In the genomic region with DNA sequence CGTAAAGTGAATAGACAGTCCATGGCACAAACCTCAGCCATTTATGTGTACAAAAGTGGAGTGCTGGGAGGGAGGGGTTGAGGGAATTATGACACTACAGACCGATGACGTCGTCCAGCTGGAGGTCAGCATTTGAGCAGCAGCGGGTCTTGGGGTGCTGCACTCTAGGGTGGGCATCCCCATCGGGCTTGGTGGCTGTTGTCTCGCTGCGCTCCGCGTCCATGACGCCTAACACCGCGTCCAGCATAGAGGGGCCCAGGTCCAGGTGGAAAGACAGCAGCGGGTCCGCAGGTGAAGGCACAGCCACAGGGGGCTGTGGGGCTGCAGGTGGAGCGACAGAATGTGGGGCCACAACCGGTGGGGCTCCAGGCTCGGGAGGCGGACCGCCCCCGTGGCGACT, we compare ENCODE assay signal across 9 mouse cellular contexts. TPM values are rescaled to one million over a fixed set of nuclear protein-coding genes. Genes with fewer than 3 reads are reported as not detected.
DNase-seq lines count a peak whose midpoint lies in the region; ATAC-seq and TF ChIP-seq lines count a peak whose summit lies in the region.
"Had no signal": no experiment of that assay in that cellular context is flagged by ENCODE, and none has a peak within 500 bp of the region (broad histone marks: within the 10 kb centered on the region; RNA-seq: fewer than 3 reads in every experiment).

No protein-coding gene starts in this region.

- DNase-seq in heart, postnatal 36 days = no peak
- DNase-seq in CH12.LX (ENCODE audit: extremely low read depth) = no peak
- no peak for DNase-seq in spleen, postnatal 14 days (ENCODE audit: low spot score in 2 of 2)
- DNase-seq in urinary bladder, adult 18-20 months (ENCODE audit: low spot score in 2 of 2) = no peak
- DNase-seq in lung, adult 2 months = no peak

- TF ChIP-seq POLR2A in CH12.LX (IDR thresholded peaks at IDR 0.05; ENCODE audit: low read depth, low read length) = no peak
- no peak for TF ChIP-seq POLR2A in lung, adult 2 months (IDR thresholded peaks at IDR 0.05; ENCODE audit: borderline replicate concordance, extremely low read depth, low read depth, low read length)

- peaks cover 11% of the 10 kb centered on the region; the same call in 1 of the 2 replicates for H3K27me3 ChIP-seq in heart, embryonic 11.5 days (ENCODE audit: control insufficient read depth, insufficient read depth, low read length)
- H3K27me3 ChIP-seq in CH12.LX (replicated peaks) = no peaks in the 10 kb centered on the region
- H3K27me3 ChIP-seq in embryonic facial prominence, embryonic 15.5 days = no peaks in the 10 kb centered on the region
- peaks cover 20% of the 10 kb centered on the region for H3K27me3 ChIP-seq in liver, embryonic 12.5 days (replicated peaks)
- H3K27me3 ChIP-seq: Patski had no signal

- H3K36me3 ChIP-seq in heart, embryonic 11.5 days (ENCODE audit: control insufficient read depth, insufficient read depth, low read length) = peaks cover 11% of the 10 kb centered on the region; the same call in 1 of the 2 replicates
- peaks cover 19 to 23% of the 10 kb centered on the region in 2 experiments for H3K36me3 ChIP-seq in CH12.LX (replicated peaks in 1 of 2; ENCODE audit: control insufficient read depth in 1 of 2, insufficient read depth in 1 of 2, low read length in 1 of 2)
- peaks cover 13% of the 10 kb centered on the region for H3K36me3 ChIP-seq in embryonic facial prominence, embryonic 15.5 days
- peaks cover 22% of the 10 kb centered on the region for H3K36me3 ChIP-seq in liver, embryonic 12.5 days

- H3K4me3 ChIP-seq in heart, embryonic 11.5 days (ENCODE audit: low read depth, low read length) = peak overlapping the region; percentile 24; the same call in 1 of the 2 replicates
- no peak overlapping the region for H3K4me3 ChIP-seq in CH12.LX (replicated peaks in 1 of 3; ENCODE audit: low read depth in 2 of 3, low read length in 2 of 3, poor library complexity in 1 of 3)
- no peak overlapping the region for H3K4me3 ChIP-seq in embryonic facial prominence, embryonic 15.5 days (replicated peaks)
- peak overlapping the region; percentile 86 for H3K4me3 ChIP-seq in liver, embryonic 12.5 days
- H3K4me3 ChIP-seq in lung, adult 2 months (replicated peaks; ENCODE audit: extremely low read depth, low read depth, low read length) = no peak overlapping the region

- no peak for TF ChIP-seq EP300 in CH12.LX (IDR thresholded peaks at IDR 0.05; ENCODE audit: low read length)

- no peak for ATAC-seq in heart, embryonic 11.5 days (replicated peaks; ENCODE audit: insufficient number of reproducible peaks, low FRiP score, low TSS enrichment)
- no peak for ATAC-seq in embryonic facial prominence, embryonic 15.5 days (ENCODE audit: insufficient number of reproducible peaks, low FRiP score, low TSS enrichment, low read depth)
- ATAC-seq in liver, embryonic 12.5 days = no peak
- ATAC-seq: Patski had no signal

- intact Hi-C loops in heart, postnatal 36 days (cut with DNase I) = loop anchor here (5.0 kb wide), 2 partner anchors 454 to 641 kb away; a partner anchor contains a TSS

- no peak overlapping the region for H3K9ac ChIP-seq in heart, embryonic 11.5 days (ENCODE audit: low read depth, low read length)
- no peak overlapping the region for H3K9ac ChIP-seq in CH12.LX (ENCODE audit: insufficient read depth, low read depth)
- H3K9ac ChIP-seq in embryonic facial prominence, embryonic 15.5 days = no peak overlapping the region
- no peak overlapping the region for H3K9ac ChIP-seq in liver, embryonic 12.5 days

- dilution Hi-C loops in CH12.LX (cut with MboI; ENCODE audit: extremely low pct_ligation_motif_present, extremely low pct_unique_long_range_greater_than_20kb, low sequenced_read_pairs) = no loop called here

- H3K27ac ChIP-seq in heart, embryonic 11.5 days (ENCODE audit: low read depth, low read length) = no peak overlapping the region
- H3K27ac ChIP-seq in CH12.LX (ENCODE audit: insufficient read depth, low read depth) = no peak overlapping the region
- H3K27ac ChIP-seq in embryonic facial prominence, embryonic 15.5 days (replicated peaks) = no peak overlapping the region
- no peak overlapping the region for H3K27ac ChIP-seq in liver, embryonic 12.5 days

- H3K4me2 ChIP-seq in heart, embryonic 11.5 days = peak overlapping the region; percentile 80
- peak overlapping the region; percentile 99; the same call in 1 of the 2 replicates for H3K4me2 ChIP-seq in CH12.LX (ENCODE audit: insufficient read depth, low read depth, poor library complexity, severe bottlenecking)
- H3K4me2 ChIP-seq in embryonic facial prominence, embryonic 15.5 days (replicated peaks) = 0 out of 2 replicates have a peak overlapping the region, but pooled peaks have one; percentile 8
- peak overlapping the region; percentile 93 for H3K4me2 ChIP-seq in liver, embryonic 12.5 days

- no peaks in the 10 kb centered on the region for H3K9me3 ChIP-seq in heart, embryonic 11.5 days (replicated peaks; ENCODE audit: control insufficient read depth, low read length)
- no peaks in the 10 kb centered on the region for H3K9me3 ChIP-seq in CH12.LX (replicated peaks; ENCODE audit: low read length)
- H3K9me3 ChIP-seq in embryonic facial prominence, embryonic 15.5 days (replicated peaks) = no peaks in the 10 kb centered on the region
- no peaks in the 10 kb centered on the region for H3K9me3 ChIP-seq in liver, embryonic 12.5 days (replicated peaks)

- no peak for TF ChIP-seq CTCF in CH12.LX (conservative IDR thresholded peaks at IDR 0.05 in 1 of 2, IDR thresholded peaks at IDR 0.05 in 1 of 2; ENCODE audit: low read depth in 2 of 2, low read length in 2 of 2)
- no peak for TF ChIP-seq CTCF in lung, adult 2 months (IDR thresholded peaks at IDR 0.05; ENCODE audit: insufficient read depth, low read length)

- TF ChIP-seq RAD21 in CH12.LX (IDR thresholded peaks at IDR 0.05; ENCODE audit: low read depth, low read length) = no peak

- H3K79me2 ChIP-seq in CH12.LX (replicated peaks; ENCODE audit: control insufficient read depth, extremely low read depth, insufficient read depth, poor library complexity, severe bottlenecking) = peaks cover 2% of the 10 kb centered on the region; the same call in 1 of the 2 replicates

- H3K4me1 ChIP-seq in heart, embryonic 11.5 days (ENCODE audit: control insufficient read depth, insufficient read depth, low read length) = peaks cover 14% of the 10 kb centered on the region; the same call in 1 of the 2 replicates
- H3K4me1 ChIP-seq in CH12.LX (ENCODE audit: control insufficient read depth in 1 of 2, insufficient read depth in 2 of 2) = peaks cover 15 to 36% of the 10 kb centered on the region in 2 experiments
- peaks cover 41% of the 10 kb centered on the region for H3K4me1 ChIP-seq in embryonic facial prominence, embryonic 15.5 days
- H3K4me1 ChIP-seq in liver, embryonic 12.5 days = peaks cover 53% of the 10 kb centered on the region
- H3K4me1 ChIP-seq in lung, adult 2 months (ENCODE audit: control insufficient read depth, insufficient read depth, low read length) = peaks cover 9% of the 10 kb centered on the region

- in situ Hi-C loops in CH12.LX (cut with MboI; ENCODE audit: low pct_ligation_motif_present, low pct_unique_long_range_greater_than_20kb, low sequenced_read_pairs) = no loop called here

- 21% methylated on average over 22 of the region's 22 CpGs for WGBS in heart, embryonic 11.5 days (ENCODE audit: insufficient replicate concordance)
- 35% methylated on average over 22 of the region's 22 CpGs for WGBS in embryonic facial prominence, embryonic 15.5 days
- WGBS in liver, embryonic 12.5 days (ENCODE audit: insufficient replicate concordance) = 40% methylated on average over 22 of the region's 22 CpGs
- 36% methylated on average over 22 of the region's 22 CpGs for WGBS in lung, adult 2 months

TF ChIP-seq in CH12.LX, 34 proteins besides CTCF, POLR2A, EP300 and RAD21 (continues in another document):
- no peak for TF ChIP-seq SMC3 (IDR thresholded peaks at IDR 0.05; ENCODE audit: low read depth, low read length)

RNA-seq across cellular contexts. Expression of a gene that starts 1.1 kb away (rescaled TPM):
- polyA plus RNA-seq in heart, embryonic 11.5 days (2014; fragmentation: Nextera tagmentation; extraction: Ambion mirVana) = 1.4 TPM in 2 replicates
- total RNA-seq in heart, postnatal 36 days (2021) = 1 to 10 TPM; 2.4 to 3.6 TPM
- total RNA-seq in CH12.LX (2012; rRNA removed) (1.2 and 1.8 TPM in 2 replicates), CH12.LX (2014; rRNA removed) (0.70 and 1.2 TPM in 2 replicates)
- polyA plus RNA-seq in CH12.LX (2012; ENCODE audit: insufficient read length, low read depth) = 1.1 and 1.3 TPM in 2 replicates
- polyA plus RNA-seq in embryonic facial prominence, embryonic 15.5 days (2015; fragmentation: Nextera tagmentation; extraction: Ambion mirVana) = 5.8 and 6.1 TPM in 2 replicates
- polyA plus RNA-seq in liver, embryonic 12.5 days (2016; fragmentation: Nextera tagmentation; extraction: Ambion mirVana) = 1.2 and 1.5 TPM in 2 replicates
- polyA plus RNA-seq in lung, adult 2 months (2012; rRNA removed) = 8.6 and 10.2 TPM in 2 replicates

RNA-seq across cellular contexts. Expression of a gene that starts 13.4 kb away (rescaled TPM):
- polyA plus RNA-seq in heart, embryonic 11.5 days (2014; fragmentation: Nextera tagmentation; extraction: Ambion mirVana) = 27.9 and 32.1 TPM in 2 replicates
- total RNA-seq in heart, postnatal 36 days (2021) = 1 to 10 TPM; 4.6 to 6.2 TPM
- total RNA-seq in CH12.LX (2012; rRNA removed) (3.1 and 4.2 TPM in 2 replicates), CH12.LX (2014; rRNA removed) (2.0 and 2.1 TPM in 2 replicates)
- 1.4 and 1.5 TPM in 2 replicates for polyA plus RNA-seq in CH12.LX (2012; ENCODE audit: insufficient read length, low read depth)
- polyA plus RNA-seq in embryonic facial prominence, embryonic 15.5 days (2015; fragmentation: Nextera tagmentation; extraction: Ambion mirVana) = 63.2 and 65.0 TPM in 2 replicates
- polyA plus RNA-seq in liver, embryonic 12.5 days (2016; fragmentation: Nextera tagmentation; extraction: Ambion mirVana) = 10.5 TPM in 2 replicates
- 46.9 and 51.8 TPM in 2 replicates for polyA plus RNA-seq in lung, adult 2 months (2012; rRNA removed)

RNA-seq across cellular contexts. Expression of a gene that starts 14.4 kb away (rescaled TPM):
- 42.1 and 42.6 TPM in 2 replicates for polyA plus RNA-seq in heart, embryonic 11.5 days (2014; fragmentation: Nextera tagmentation; extraction: Ambion mirVana)
- total RNA-seq in heart, postnatal 36 days (2021) = 10 to 100 TPM; 30.4 to 45.7 TPM
- total RNA-seq in CH12.LX (2012; rRNA removed) (28.6 and 33.5 TPM in 2 replicates), CH12.LX (2014; rRNA removed) (17.6 and 23.2 TPM in 2 replicates)
- 46.6 and 48.7 TPM in 2 replicates for polyA plus RNA-seq in CH12.LX (2012; ENCODE audit: insufficient read length, low read depth)
- 64.4 and 82.2 TPM in 2 replicates for polyA plus RNA-seq in embryonic facial prominence, embryonic 15.5 days (2015; fragmentation: Nextera tagmentation; extraction: Ambion mirVana)
- 39.3 and 44.5 TPM in 2 replicates for polyA plus RNA-seq in liver, embryonic 12.5 days (2016; fragmentation: Nextera tagmentation; extraction: Ambion mirVana)
- polyA plus RNA-seq in lung, adult 2 months (2012; rRNA removed) = 648 and 958 TPM in 2 replicates

RNA-seq across cellular contexts. Expression of a gene that starts 32.0 kb away (rescaled TPM):
- polyA plus RNA-seq in heart, embryonic 11.5 days (2014; fragmentation: Nextera tagmentation; extraction: Ambion mirVana) = 0.70 and 0.87 TPM in 2 replicates
- 1 to 10 TPM in 1 of 2 experiments, under 1 TPM in 1; 0.89 to 2.6 TPM for total RNA-seq in heart, postnatal 36 days (2021)
- total RNA-seq in CH12.LX (2012; rRNA removed) (0.08 and 0.13 TPM in 2 replicates), CH12.LX (2014; rRNA removed) (not detected in 2 replicates)
- polyA plus RNA-seq in CH12.LX (2012; ENCODE audit: insufficient read length, low read depth) = 0.16 and 0.17 TPM in 2 replicates
- polyA plus RNA-seq in embryonic facial prominence, embryonic 15.5 days (2015; fragmentation: Nextera tagmentation; extraction: Ambion mirVana) = 6.2 and 6.7 TPM in 2 replicates
- polyA plus RNA-seq in liver, embryonic 12.5 days (2016; fragmentation: Nextera tagmentation; extraction: Ambion mirVana) = 0.48 and 0.77 TPM in 2 replicates
- 2.6 and 3.0 TPM in 2 replicates for polyA plus RNA-seq in lung, adult 2 months (2012; rRNA removed)

Comparison
In these comparisons a context has a peak if more than half of its experiments do, and no peak if none do; other contexts are left out.
1. H3K4me2 ChIP-seq: peak in every context shown above with its lines; median percentile 99 in CH12.LX; 93 in liver, embryonic 12.5 days; 80 in heart, embryonic 11.5 days; 8 in embryonic facial prominence, embryonic 15.5 days.
2. H3K4me3 ChIP-seq: peak in heart, embryonic 11.5 days (single experiment) and liver, embryonic 12.5 days (single experiment); none in CH12.LX (0 of 3), embryonic facial prominence, embryonic 15.5 days (single experiment) and lung, adult 2 months (single experiment).